Mouse (Mus musculus) thymus, adult 18-20 months (tissue): Measurements from ENCODE around the gene Nup107.

Experiments
- DNase-seq, 2 experiments: peaks; one replicate each; pipeline ENCODE4 v3.0.0; 2022; ENCODE audit warnings: mixed read lengths in 2 of 2

The Nup107 gene

GRCm38 (mm10) chr10:117777103-117777470 is 15.4 kb downstream of the Nup107 start:
- no peak for DNase-seq

GRCm38 (mm10) chr10:117776281-117777102 is 16.0 kb downstream of the Nup107 start:
- no peak for DNase-seq

- no peak for DNase-seq
Observed at GRCm38 (mm10) chr10:117775401-117776144, 16.9 kb downstream of the Nup107 start.

GRCm38 (mm10) chr10:117774817-117775120 is 17.7 kb downstream of the Nup107 start:
- no peak for DNase-seq

- DNase-seq: no peak
Observed at GRCm38 (mm10) chr10:117774011-117774816, 18.3 kb downstream of the Nup107 start.

- DNase-seq: no peak
Observed at GRCm38 (mm10) chr10:117773106-117773720, 19.3 kb downstream of the Nup107 start.

- no peak for DNase-seq
Observed at GRCm38 (mm10) chr10:117772364-117773105, 20.0 kb downstream of the Nup107 start.

- DNase-seq: no peak
Observed at GRCm38 (mm10) chr10:117771131-117771510, 21.4 kb downstream of the Nup107 start.

GRCm38 (mm10) chr10:117770286-117771130 is 22.0 kb downstream of the Nup107 start:
- DNase-seq: no peak

- no peak for DNase-seq
Observed at GRCm38 (mm10) chr10:117769541-117770285, 22.8 kb downstream of the Nup107 start.

- DNase-seq: no peak
Observed at GRCm38 (mm10) chr10:117768141-117768440, 24.4 kb downstream of the Nup107 start.

GRCm38 (mm10) chr10:117767286-117768140 is 25.0 kb downstream of the Nup107 start:
- DNase-seq: no peak

- DNase-seq: no peak
Observed at GRCm38 (mm10) chr10:117766896-117767160, 25.7 kb downstream of the Nup107 start.

- DNase-seq: no peak
Observed at GRCm38 (mm10) chr10:117766111-117766895, 26.2 kb downstream of the Nup107 start.

- no peak for DNase-seq
Observed at GRCm38 (mm10) chr10:117765116-117765894, 27.2 kb downstream of the Nup107 start.

GRCm38 (mm10) chr10:117764598-117764997 is 27.9 kb downstream of the Nup107 start:
- no peak for DNase-seq

- no peak for DNase-seq
Observed at GRCm38 (mm10) chr10:117763588-117764190, 28.8 kb downstream of the Nup107 start.

- DNase-seq: no peak
Observed at GRCm38 (mm10) chr10:117762966-117763365, 29.5 kb downstream of the Nup107 start.
